Mouse (Mus musculus): Measurements from ENCODE around the gene Ly6g6e. TPM values are rescaled to one million over a fixed set of nuclear protein-coding genes. Genes with fewer than 3 reads are reported as not detected.

Ly6g6e gene
- polyA plus RNA-seq, 1 experiment from 2014 or later = 0.72 TPM

DNA sequence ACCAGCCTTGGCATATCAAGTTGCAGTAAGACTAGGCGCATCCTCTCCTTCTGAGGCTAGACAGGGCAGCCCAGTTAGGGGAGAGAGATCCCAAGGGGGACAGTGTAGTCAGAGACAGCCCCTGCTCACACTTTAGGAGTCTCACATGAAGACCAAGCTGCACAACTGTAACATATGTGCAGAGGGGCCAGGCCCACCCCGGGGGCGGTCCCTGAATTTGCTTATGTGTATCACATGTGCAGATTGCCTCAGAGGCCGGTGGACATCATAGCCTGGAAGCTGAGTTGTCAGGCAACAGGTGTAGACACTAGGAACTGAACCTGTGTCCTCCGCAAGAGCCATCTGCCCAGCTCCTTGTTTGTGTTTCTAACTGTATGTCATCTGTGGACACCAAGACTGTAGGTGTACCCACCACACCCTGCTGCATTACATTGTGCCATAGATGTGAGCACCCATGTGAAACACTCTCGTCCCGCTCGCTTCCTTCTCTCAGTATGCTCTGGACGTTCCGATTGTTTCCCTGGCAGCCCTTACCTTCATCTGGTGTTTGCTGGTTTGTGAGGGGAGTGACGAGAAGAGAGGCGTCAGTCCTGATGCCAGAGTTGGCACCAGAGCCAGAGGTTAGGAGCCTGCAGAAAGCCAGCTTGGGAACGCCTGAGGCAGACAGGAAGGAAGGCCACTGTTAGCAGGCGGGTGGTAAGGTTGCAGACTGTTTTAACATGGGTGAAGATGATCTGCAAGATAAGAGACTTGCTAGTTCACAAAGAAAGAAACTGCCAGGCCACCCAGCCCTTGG, 15.9 kb downstream of the Ly6g6e start:
- ATAC-seq (replicated peaks; ENCODE audit: extremely low read depth, insufficient read depth, low FRiP score) = no peak

DNA sequence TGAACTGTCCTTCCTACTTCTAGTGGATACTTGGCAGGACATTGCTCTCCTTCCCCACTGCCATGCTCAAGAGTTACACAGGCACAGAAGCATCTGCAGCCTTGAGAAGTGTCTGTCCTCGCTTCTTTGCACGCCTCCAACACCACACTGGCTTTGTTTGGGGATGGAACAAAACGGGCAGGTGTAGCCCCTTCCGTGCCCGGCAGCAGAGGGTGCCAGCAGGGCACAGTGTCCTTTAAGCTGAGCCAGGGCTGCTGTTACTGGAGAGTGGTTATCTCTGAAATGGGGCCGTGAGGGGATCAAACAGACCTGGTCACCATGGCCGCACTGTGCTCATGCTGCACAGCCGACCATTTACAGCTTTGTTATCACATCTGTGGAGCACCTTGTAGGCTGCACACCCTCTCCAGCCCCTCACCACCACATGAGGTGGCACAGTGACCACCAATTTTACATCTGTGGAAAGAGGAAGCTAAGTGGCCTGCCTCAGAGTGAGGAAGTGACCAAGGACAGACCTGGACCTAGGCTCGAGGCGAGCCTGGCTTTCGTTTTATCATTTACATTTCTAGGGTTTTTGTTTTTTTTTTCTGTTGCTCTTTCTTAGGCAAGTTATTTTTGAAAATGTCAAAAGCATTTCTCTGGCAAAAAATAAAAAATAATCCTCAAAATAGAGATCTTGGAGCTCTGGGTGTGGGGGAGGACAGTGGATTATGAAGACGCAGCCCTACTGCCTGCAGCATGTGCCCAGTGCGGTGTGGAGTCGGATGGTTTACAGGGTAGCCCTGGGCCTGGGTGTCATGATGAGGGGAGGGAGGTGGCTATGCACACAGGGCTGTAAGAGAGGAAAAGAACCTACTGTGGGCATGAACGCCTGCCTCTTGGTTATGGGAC, 18.0 kb downstream of the Ly6g6e start:
- Histone ChIP-seq H3K27me3 (ENCODE audit: control insufficient read depth, insufficient read depth, low read length) (no peaks in the 10 kb centered on the region), H3K9ac (ENCODE audit: low read length) (no peak overlapping the region), H3K9me3 (replicated peaks; ENCODE audit: control insufficient read depth, low read length) (no peaks in the 10 kb centered on the region), H3K36me3 (ENCODE audit: control insufficient read depth, insufficient read depth) (peaks cover 34% of the 10 kb centered on the region), H3K27ac (ENCODE audit: low read length) (no peak overlapping the region), H3K4me2 (ENCODE audit: low read depth, low read length) (no peak overlapping the region), H3K4me1 (ENCODE audit: control insufficient read depth, insufficient read depth, low read length) (peaks cover 9% of the 10 kb centered on the region), H3K4me3 (ENCODE audit: low read length) (no peak overlapping the region)
- 74% methylated on average over 15 of the region's 15 CpGs for WGBS
- ATAC-seq (replicated peaks; ENCODE audit: extremely low read depth, insufficient read depth, low FRiP score) = no peak

More for the DNA sequence above, 15.9 kb downstream of the Ly6g6e start:
- no peak overlapping the region for H3K4me3 ChIP-seq (ENCODE audit: low read length)
- H3K27me3 ChIP-seq (ENCODE audit: control insufficient read depth, insufficient read depth, low read length) = no peaks in the 10 kb centered on the region
- no peaks in the 10 kb centered on the region for H3K9me3 ChIP-seq (replicated peaks; ENCODE audit: control insufficient read depth, low read length)
- 86% methylated on average over 14 of the region's 14 CpGs for WGBS
- no peak overlapping the region for H3K4me2 ChIP-seq (ENCODE audit: low read depth, low read length)
- H3K36me3 ChIP-seq (ENCODE audit: control insufficient read depth, insufficient read depth) = peaks cover 23% of the 10 kb centered on the region
- H3K4me1 ChIP-seq (ENCODE audit: control insufficient read depth, insufficient read depth, low read length) = peaks cover 9% of the 10 kb centered on the region
- H3K27ac ChIP-seq (ENCODE audit: low read length) = no peak overlapping the region
- H3K9ac ChIP-seq (ENCODE audit: low read length) = no peak overlapping the region

DNA sequence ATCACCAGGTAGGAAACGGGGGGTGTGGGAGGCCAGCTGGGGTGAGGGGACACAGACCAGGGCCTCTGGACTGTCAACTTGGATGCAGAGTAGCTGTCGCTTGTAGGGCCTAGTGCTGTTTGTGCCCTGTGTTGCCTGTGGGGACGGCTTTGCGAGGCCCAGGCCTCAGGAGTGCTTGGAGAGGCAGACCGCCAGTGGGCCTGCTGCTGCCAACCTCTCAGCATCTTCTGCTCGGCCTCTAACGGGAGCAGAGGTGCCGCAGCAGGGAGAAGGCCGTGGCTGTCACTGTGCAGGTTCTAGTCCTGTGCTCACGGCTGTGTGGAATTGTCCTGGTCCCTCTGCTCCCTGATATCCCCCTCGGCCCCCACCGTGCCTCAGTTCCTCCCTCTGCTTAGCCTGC, 19.9 kb downstream of the Ly6g6e start:
- H3K27ac ChIP-seq (ENCODE audit: low read length) = no peak overlapping the region
- H3K4me1 ChIP-seq (ENCODE audit: control insufficient read depth, insufficient read depth, low read length) = no peaks in the 10 kb centered on the region
- H3K9me3 ChIP-seq (replicated peaks; ENCODE audit: control insufficient read depth, low read length) = no peaks in the 10 kb centered on the region
- H3K36me3 ChIP-seq (ENCODE audit: control insufficient read depth, insufficient read depth) = peaks cover 45% of the 10 kb centered on the region
- H3K4me2 ChIP-seq (ENCODE audit: low read depth, low read length) = no peak overlapping the region
- H3K27me3 ChIP-seq (ENCODE audit: control insufficient read depth, insufficient read depth, low read length) = no peaks in the 10 kb centered on the region
- no peak overlapping the region; the same call in 1 of the 2 replicates for H3K9ac ChIP-seq (ENCODE audit: low read length)
- H3K4me3 ChIP-seq (ENCODE audit: low read length) = no peak overlapping the region
- no peak for ATAC-seq (replicated peaks; ENCODE audit: extremely low read depth, insufficient read depth, low FRiP score)
- WGBS = 89% methylated on average over 12 of the region's 12 CpGs

DNA sequence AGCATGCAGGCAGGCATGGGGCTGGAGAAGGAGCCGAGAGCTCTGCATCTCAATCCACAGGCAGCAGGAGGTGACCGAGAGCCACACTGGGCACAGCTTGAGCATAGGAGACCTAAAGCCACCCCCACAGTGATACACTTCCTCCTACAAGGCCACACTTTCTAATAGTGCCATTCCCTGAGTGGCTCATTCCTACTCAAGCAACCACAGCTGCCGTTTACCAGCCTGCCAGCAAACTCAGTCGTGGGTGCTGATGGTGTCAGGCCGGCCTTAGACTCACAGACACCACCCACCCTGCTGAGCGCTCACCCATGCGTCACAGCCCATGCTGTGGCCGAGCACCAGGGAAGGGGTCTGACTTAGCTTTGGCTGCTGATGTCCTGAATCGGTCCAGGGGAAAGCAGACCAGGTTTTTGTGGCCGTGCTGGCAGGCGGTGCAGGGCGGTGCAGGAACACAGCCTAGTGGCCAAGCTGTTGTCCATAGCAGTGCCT, 20.5 kb downstream of the Ly6g6e start:
- H3K27me3 ChIP-seq (ENCODE audit: control insufficient read depth, insufficient read depth, low read length) = no peaks in the 10 kb centered on the region
- ATAC-seq (replicated peaks; ENCODE audit: extremely low read depth, insufficient read depth, low FRiP score) = no peak
- H3K4me2 ChIP-seq (ENCODE audit: low read depth, low read length) = no peak overlapping the region
- no peak overlapping the region for H3K9ac ChIP-seq (ENCODE audit: low read length)
- H3K36me3 ChIP-seq (ENCODE audit: control insufficient read depth, insufficient read depth) = peaks cover 47% of the 10 kb centered on the region
- WGBS = 89% methylated on average over 12 of the region's 12 CpGs
- H3K4me1 ChIP-seq (ENCODE audit: control insufficient read depth, insufficient read depth, low read length) = no peaks in the 10 kb centered on the region
- H3K27ac ChIP-seq (ENCODE audit: low read length) = no peak overlapping the region
- H3K4me3 ChIP-seq (ENCODE audit: low read length) = no peak overlapping the region
- no peaks in the 10 kb centered on the region for H3K9me3 ChIP-seq (replicated peaks; ENCODE audit: control insufficient read depth, low read length)

DNA sequence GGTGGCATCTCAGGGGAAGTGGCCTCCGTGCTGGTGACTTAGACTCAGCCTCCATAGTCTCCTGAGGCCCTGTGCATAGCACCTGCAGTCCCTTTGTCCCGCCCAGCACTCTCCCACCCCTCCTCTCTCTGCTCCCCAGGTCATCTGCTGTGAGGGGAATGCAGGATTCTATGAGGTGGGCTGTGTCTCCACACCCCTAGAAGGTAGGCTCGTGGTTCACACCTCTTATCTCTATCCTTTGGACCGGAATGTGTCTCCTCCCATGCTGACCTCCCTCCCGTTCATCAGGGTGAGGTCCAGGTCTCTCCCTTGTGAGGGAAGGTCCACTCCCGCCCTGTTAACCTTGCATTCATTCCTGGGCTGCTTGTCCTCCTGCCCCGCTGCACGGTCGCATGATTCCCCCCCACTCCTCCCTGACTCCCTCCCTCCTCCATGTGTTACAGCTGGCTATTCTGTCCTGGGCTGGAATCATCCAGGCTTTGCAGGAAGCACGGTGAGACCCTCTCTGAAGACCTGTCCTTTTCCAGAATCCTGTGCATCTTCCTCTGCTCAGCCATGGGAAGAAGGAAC, 23.6 kb downstream of the Ly6g6e start:
- no peak overlapping the region for H3K27ac ChIP-seq (ENCODE audit: low read length)
- WGBS = 57% methylated on average over 10 of the region's 10 CpGs
- H3K27me3 ChIP-seq (ENCODE audit: control insufficient read depth, insufficient read depth, low read length) = no peaks in the 10 kb centered on the region
- H3K4me1 ChIP-seq (ENCODE audit: control insufficient read depth, insufficient read depth, low read length) = peaks cover 2% of the 10 kb centered on the region; the same call in 1 of the 2 replicates
- H3K4me3 ChIP-seq (ENCODE audit: low read length) = no peak overlapping the region
- no peak overlapping the region for H3K9ac ChIP-seq (ENCODE audit: low read length)
- no peak overlapping the region for H3K4me2 ChIP-seq (ENCODE audit: low read depth, low read length)
- H3K36me3 ChIP-seq (ENCODE audit: control insufficient read depth, insufficient read depth) = peaks cover 39% of the 10 kb centered on the region
- ATAC-seq (replicated peaks; ENCODE audit: extremely low read depth, insufficient read depth, low FRiP score) = no peak
- H3K9me3 ChIP-seq (replicated peaks; ENCODE audit: control insufficient read depth, low read length) = no peaks in the 10 kb centered on the region

DNA sequence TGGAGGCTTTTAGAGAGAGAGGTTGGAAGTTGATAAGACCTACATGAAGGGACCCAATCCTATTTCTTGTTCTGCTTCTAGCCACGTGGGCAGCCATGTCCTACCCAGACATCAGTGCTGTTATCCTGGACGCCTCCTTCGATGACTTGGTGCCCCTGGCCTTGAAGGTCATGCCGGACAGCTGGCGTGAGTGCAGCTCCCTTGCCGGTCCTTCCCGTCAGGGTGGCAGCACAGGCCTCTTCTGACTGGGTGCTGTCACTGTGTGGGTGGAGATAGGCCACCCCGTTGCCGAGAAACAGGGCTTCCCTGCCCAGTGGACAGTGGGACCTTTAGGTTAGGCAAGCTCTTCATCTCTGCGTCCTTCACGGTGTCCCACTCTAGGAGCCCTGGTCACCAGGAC, 24.5 kb downstream of the Ly6g6e start:
- Histone ChIP-seq H3K4me3 (ENCODE audit: low read length) (no peak overlapping the region), H3K27me3 (ENCODE audit: control insufficient read depth, insufficient read depth, low read length) (no peaks in the 10 kb centered on the region), H3K4me2 (ENCODE audit: low read depth, low read length) (no peak overlapping the region), H3K36me3 (ENCODE audit: control insufficient read depth, insufficient read depth) (peaks cover 39% of the 10 kb centered on the region), H3K9me3 (replicated peaks; ENCODE audit: control insufficient read depth, low read length) (no peaks in the 10 kb centered on the region), H3K9ac (ENCODE audit: low read length) (no peak overlapping the region), H3K4me1 (ENCODE audit: control insufficient read depth, insufficient read depth, low read length) (peaks cover 4% of the 10 kb centered on the region; the same call in 1 of the 2 replicates), H3K27ac (ENCODE audit: low read length) (no peak overlapping the region)
- 83% methylated on average over 11 of the region's 11 CpGs for WGBS
- no peak for ATAC-seq (replicated peaks; ENCODE audit: extremely low read depth, insufficient read depth, low FRiP score)

DNA sequence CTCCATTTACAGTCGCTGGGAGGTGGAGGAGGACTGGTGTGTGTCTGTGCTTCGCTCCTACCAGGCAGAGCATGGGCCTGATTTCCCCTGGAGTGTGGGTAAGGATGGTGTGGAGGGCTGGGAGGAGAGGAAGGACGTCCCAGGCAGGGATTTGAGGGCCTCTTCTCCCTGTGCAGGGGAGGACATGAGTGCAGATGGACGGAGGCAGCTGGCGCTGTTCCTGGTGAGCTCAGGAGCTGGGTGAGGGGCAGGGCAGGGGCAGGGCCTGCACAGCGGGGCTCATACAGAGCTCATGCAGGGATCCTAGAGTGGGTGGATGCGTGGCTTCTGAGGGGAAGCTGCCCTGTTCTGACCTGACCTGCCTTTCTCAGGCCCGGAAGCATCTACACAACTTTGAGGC, 25.6 kb downstream of the Ly6g6e start:
- Histone ChIP-seq H3K4me3 (ENCODE audit: low read length) (no peak overlapping the region), H3K4me1 (ENCODE audit: control insufficient read depth, insufficient read depth, low read length) (peaks cover 6% of the 10 kb centered on the region; the same call in 1 of the 2 replicates), H3K9me3 (replicated peaks; ENCODE audit: control insufficient read depth, low read length) (no peaks in the 10 kb centered on the region), H3K9ac (ENCODE audit: low read length) (no peak overlapping the region), H3K36me3 (ENCODE audit: control insufficient read depth, insufficient read depth) (peaks cover 32% of the 10 kb centered on the region), H3K27ac (ENCODE audit: low read length) (no peak overlapping the region), H3K27me3 (ENCODE audit: control insufficient read depth, insufficient read depth, low read length) (no peaks in the 10 kb centered on the region), H3K4me2 (ENCODE audit: low read depth, low read length) (no peak overlapping the region)
- no peak for ATAC-seq (replicated peaks; ENCODE audit: extremely low read depth, insufficient read depth, low FRiP score)
- 54% methylated on average over 8 of the region's 8 CpGs for WGBS

DNA sequence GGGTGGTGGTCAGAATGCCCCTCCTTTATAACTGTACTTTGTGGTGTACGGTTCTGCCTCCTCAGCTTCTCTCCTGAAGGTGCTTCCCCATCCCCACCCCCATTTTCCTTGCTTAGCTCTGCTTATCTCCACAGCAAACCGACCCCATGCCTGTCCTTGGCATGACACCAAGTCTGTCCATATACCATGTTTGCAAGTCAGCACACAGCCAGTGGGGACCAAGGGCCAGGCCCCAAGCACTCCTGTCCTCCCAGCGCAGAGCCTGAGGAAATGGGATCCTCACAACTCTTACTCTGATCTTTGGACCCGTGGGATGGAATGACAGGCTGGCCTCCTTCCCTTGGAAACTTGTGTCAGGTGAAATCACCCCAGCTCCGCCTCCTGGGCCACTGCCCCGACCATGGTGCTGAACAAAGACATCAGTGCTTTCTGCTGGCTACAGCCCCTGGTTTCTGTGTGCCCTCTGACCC, 26.6 kb downstream of the Ly6g6e start:
- no peak for ATAC-seq (replicated peaks; ENCODE audit: extremely low read depth, insufficient read depth, low FRiP score)
- peaks cover 6% of the 10 kb centered on the region; the same call in 1 of the 2 replicates for H3K4me1 ChIP-seq (ENCODE audit: control insufficient read depth, insufficient read depth, low read length)
- no peak overlapping the region for H3K9ac ChIP-seq (ENCODE audit: low read length)
- no peak overlapping the region for H3K4me2 ChIP-seq (ENCODE audit: low read depth, low read length)
- 46% methylated on average over 6 of the region's 6 CpGs for WGBS
- H3K27ac ChIP-seq (ENCODE audit: low read length) = no peak overlapping the region
- H3K4me3 ChIP-seq (ENCODE audit: low read length) = no peak overlapping the region
- H3K27me3 ChIP-seq (ENCODE audit: control insufficient read depth, insufficient read depth, low read length) = no peaks in the 10 kb centered on the region
- peaks cover 28% of the 10 kb centered on the region for H3K36me3 ChIP-seq (ENCODE audit: control insufficient read depth, insufficient read depth)
- no peaks in the 10 kb centered on the region for H3K9me3 ChIP-seq (replicated peaks; ENCODE audit: control insufficient read depth, low read length)
